8 mouse cellular contexts compared by ENCODE assay signal in genomic region chr11:106273311-106273684, GRCm38 (mm10). TPM values are rescaled to one million over a fixed set of nuclear protein-coding genes. Genes with fewer than 3 reads are reported as not detected.
A peak's percentile ranks its signal among the peaks of the same experiment; 100 is the strongest.
DNase-seq lines count a peak whose midpoint lies in the region; ATAC-seq and TF ChIP-seq lines count a peak whose summit lies in the region.

No protein-coding gene starts in this region.

- H3K4me3 ChIP-seq in heart, embryonic 16.5 days (ENCODE audit: low read length) = peak overlapping the region; percentile 98
- peak overlapping the region; percentile 66 for H3K4me3 ChIP-seq in bone marrow, adult 2 months (replicated peaks; ENCODE audit: control insufficient read depth, low read depth, low read length)
- peak overlapping the region; percentile 98 for H3K4me3 ChIP-seq in hindbrain, embryonic 13.5 days
- peak overlapping the region; percentile 96 for H3K4me3 ChIP-seq in midbrain, embryonic 11.5 days (ENCODE audit: low read depth, low read length)

- no peaks in the 10 kb centered on the region for H3K36me3 ChIP-seq in heart, embryonic 16.5 days (ENCODE audit: control insufficient read depth, insufficient read depth)
- H3K36me3 ChIP-seq in hindbrain, embryonic 13.5 days = no peaks in the 10 kb centered on the region
- no peaks in the 10 kb centered on the region for H3K36me3 ChIP-seq in midbrain, embryonic 11.5 days (ENCODE audit: control insufficient read depth, insufficient read depth, low read length)

- TF ChIP-seq POLR2A in bone marrow, adult 2 months (IDR thresholded peaks at IDR 0.05; ENCODE audit: borderline replicate concordance, control insufficient read depth, low read depth, low read length) = no peak

- peak overlapping the region; percentile 75 for H3K9ac ChIP-seq in heart, embryonic 16.5 days (ENCODE audit: low read length)
- H3K9ac ChIP-seq in hindbrain, embryonic 13.5 days = peak overlapping the region; percentile 97
- peak overlapping the region; percentile 97 for H3K9ac ChIP-seq in midbrain, embryonic 11.5 days (ENCODE audit: low read length)

- peak; percentile 6; the same call in 1 of the 2 replicates for ATAC-seq in heart, embryonic 16.5 days (replicated peaks; ENCODE audit: extremely low read depth, insufficient read depth, low FRiP score)
- peak; percentile 33 for ATAC-seq in hindbrain, embryonic 13.5 days (ENCODE audit: low FRiP score)
- peak; percentile 20; the same call in 1 of the 2 replicates for ATAC-seq in midbrain, embryonic 11.5 days (ENCODE audit: low FRiP score)

- WGBS in heart, embryonic 16.5 days = 14% methylated on average over 16 of the region's 16 CpGs
- 13% methylated on average over 16 of the region's 16 CpGs for WGBS in bone marrow, adult 2 months
- 17% methylated on average over 16 of the region's 16 CpGs for WGBS in hindbrain, embryonic 13.5 days
- 21% methylated on average over 16 of the region's 16 CpGs for WGBS in midbrain, embryonic 11.5 days

- DNase-seq in heart, adult 8-10 months (ENCODE audit: low spot score) = no peak
- no peak for DNase-seq in midbrain, embryonic 11.5 days (ENCODE audit: low spot score, missing footprints)
- no peak for DNase-seq in ovary, postnatal 10 days (ENCODE audit: low spot score)
- no peak for DNase-seq in gastrocnemius, adult 8-10 months (ENCODE audit: low spot score in 2 of 2)
- no peak for DNase-seq in thymus, adult 18-20 months

- peak overlapping the region; percentile 86 for H3K27ac ChIP-seq in heart, embryonic 16.5 days (ENCODE audit: low read length)
- H3K27ac ChIP-seq in bone marrow, adult 2 months (ENCODE audit: control insufficient read depth, insufficient read depth, low read depth, low read length, poor library complexity) = peak overlapping the region; percentile 62
- peak overlapping the region; percentile 93 for H3K27ac ChIP-seq in hindbrain, embryonic 13.5 days
- peak overlapping the region; percentile 57; the same call in 1 of the 2 replicates for H3K27ac ChIP-seq in midbrain, embryonic 11.5 days (ENCODE audit: low read depth, low read length)

- peaks cover 30% of the 10 kb centered on the region for H3K4me1 ChIP-seq in heart, embryonic 16.5 days (ENCODE audit: control insufficient read depth, insufficient read depth, low read length)
- H3K4me1 ChIP-seq in bone marrow, adult 2 months (ENCODE audit: control insufficient read depth, insufficient read depth, low read length) = peaks cover 12% of the 10 kb centered on the region
- peaks cover 52% of the 10 kb centered on the region for H3K4me1 ChIP-seq in hindbrain, embryonic 13.5 days (replicated peaks)
- H3K4me1 ChIP-seq in midbrain, embryonic 11.5 days (ENCODE audit: control insufficient read depth, insufficient read depth, low read length) = peaks cover 11% of the 10 kb centered on the region

- peak overlapping the region; percentile 85 for H3K4me2 ChIP-seq in heart, embryonic 16.5 days (ENCODE audit: low read depth, low read length)
- peak overlapping the region; percentile 83 for H3K4me2 ChIP-seq in hindbrain, embryonic 13.5 days
- H3K4me2 ChIP-seq in midbrain, embryonic 11.5 days = peak overlapping the region; percentile 85

- H3K9me3 ChIP-seq in heart, embryonic 16.5 days (replicated peaks; ENCODE audit: control insufficient read depth, low read length) = no peaks in the 10 kb centered on the region
- H3K9me3 ChIP-seq in hindbrain, embryonic 13.5 days = no peaks in the 10 kb centered on the region
- no peaks in the 10 kb centered on the region for H3K9me3 ChIP-seq in midbrain, embryonic 11.5 days (ENCODE audit: control insufficient read depth, low read length)

- H3K27me3 ChIP-seq in heart, embryonic 16.5 days (ENCODE audit: control insufficient read depth, insufficient read depth, low read length) = no peaks in the 10 kb centered on the region
- H3K27me3 ChIP-seq in hindbrain, embryonic 13.5 days = no peaks in the 10 kb centered on the region
- no peaks in the 10 kb centered on the region for H3K27me3 ChIP-seq in midbrain, embryonic 11.5 days (ENCODE audit: control insufficient read depth, insufficient read depth, low read length)

- no peak for TF ChIP-seq CTCF in bone marrow, adult 2 months (IDR thresholded peaks at IDR 0.05; ENCODE audit: control insufficient read depth, insufficient read depth, low read length)

RNA-seq across cellular contexts. Expression of gene Smarcd2, which starts 0.5 kb away (rescaled TPM):
- 27.0 and 27.1 TPM in 2 replicates for polyA plus RNA-seq in heart, embryonic 16.5 days (2015; fragmentation: Nextera tagmentation; extraction: Ambion mirVana)
- total RNA-seq in heart, adult 8-10 months (2022) = 10 to 100 TPM; 14.3 to 16.7 (median 15.5) TPM
- 52.2 and 76.9 TPM in 2 replicates for polyA plus RNA-seq in bone marrow, adult 2 months (2011; ENCODE audit: insufficient read depth, insufficient read length, low replicate concordance, missing spikeins)
- polyA plus RNA-seq in hindbrain, embryonic 13.5 days (2015; fragmentation: Nextera tagmentation; extraction: Ambion mirVana) = 14.3 and 16.0 TPM in 2 replicates
- 23.0 and 26.5 TPM in 2 replicates for polyA plus RNA-seq in midbrain, embryonic 11.5 days (2014; fragmentation: Nextera tagmentation; extraction: Ambion mirVana)
- total RNA-seq in gastrocnemius, adult 8-10 months (2022) = 10 to 100 TPM in 2 of 4 experiments, 1 to 10 TPM in 2; 8.3 to 11.5 (median 10.0) TPM

RNA-seq across cellular contexts. Expression of gene Tcam1, which starts 3.2 kb away (rescaled TPM):
- 0.05 and 0.07 TPM in 2 replicates for polyA plus RNA-seq in heart, embryonic 16.5 days (2015; fragmentation: Nextera tagmentation; extraction: Ambion mirVana)
- under 1 TPM in 1 of 4 experiments, not detected in 3; 0.08 TPM for total RNA-seq in heart, adult 8-10 months (2022)
- not detected in 2 replicates for polyA plus RNA-seq in bone marrow, adult 2 months (2011; ENCODE audit: insufficient read depth, insufficient read length, low replicate concordance, missing spikeins)
- polyA plus RNA-seq in hindbrain, embryonic 13.5 days (2015; fragmentation: Nextera tagmentation; extraction: Ambion mirVana) = 0.12 and 0.21 TPM in 2 replicates
- polyA plus RNA-seq in midbrain, embryonic 11.5 days (2014; fragmentation: Nextera tagmentation; extraction: Ambion mirVana) = 0.04 TPM in 2 replicates
- total RNA-seq in gastrocnemius, adult 8-10 months (2022) = under 1 TPM in 3 of 4 experiments, not detected in 1; 0.07 to 0.13 (median 0.12) TPM

RNA-seq across cellular contexts. Expression of gene Psmc5, which starts 17.3 kb away (rescaled TPM):
- polyA plus RNA-seq in heart, embryonic 16.5 days (2015; fragmentation: Nextera tagmentation; extraction: Ambion mirVana) = 217 and 221 TPM in 2 replicates
- 100 to 1,000 TPM in 3 of 4 experiments, 10 to 100 TPM in 1; 99.8 to 112 (median 103) TPM for total RNA-seq in heart, adult 8-10 months (2022)
- 74.3 and 96.0 TPM in 2 replicates for polyA plus RNA-seq in bone marrow, adult 2 months (2011; ENCODE audit: insufficient read depth, insufficient read length, low replicate concordance, missing spikeins)
- polyA plus RNA-seq in hindbrain, embryonic 13.5 days (2015; fragmentation: Nextera tagmentation; extraction: Ambion mirVana) = 339 and 341 TPM in 2 replicates
- 396 and 404 TPM in 2 replicates for polyA plus RNA-seq in midbrain, embryonic 11.5 days (2014; fragmentation: Nextera tagmentation; extraction: Ambion mirVana)
- total RNA-seq in gastrocnemius, adult 8-10 months (2022) = 100 to 1,000 TPM; 125 to 150 (median 137) TPM

RNA-seq across cellular contexts. Expression of gene Ftsj3, which starts 17.4 kb away (rescaled TPM):
- 34.0 and 38.7 TPM in 2 replicates for polyA plus RNA-seq in heart, embryonic 16.5 days (2015; fragmentation: Nextera tagmentation; extraction: Ambion mirVana)
- 10 to 100 TPM; 19.3 to 23.1 (median 21.2) TPM for total RNA-seq in heart, adult 8-10 months (2022)
- polyA plus RNA-seq in bone marrow, adult 2 months (2011; ENCODE audit: insufficient read depth, insufficient read length, low replicate concordance, missing spikeins) = 27.2 and 48.5 TPM in 2 replicates
- 37.4 and 38.3 TPM in 2 replicates for polyA plus RNA-seq in hindbrain, embryonic 13.5 days (2015; fragmentation: Nextera tagmentation; extraction: Ambion mirVana)
- polyA plus RNA-seq in midbrain, embryonic 11.5 days (2014; fragmentation: Nextera tagmentation; extraction: Ambion mirVana) = 67.3 and 71.4 TPM in 2 replicates
- total RNA-seq in gastrocnemius, adult 8-10 months (2022) = 10 to 100 TPM; 18.0 to 28.8 (median 21.3) TPM

RNA-seq across cellular contexts. Expression of gene Gh, which starts 28.4 kb away (rescaled TPM):
- not detected in 2 replicates for polyA plus RNA-seq in heart, embryonic 16.5 days (2015; fragmentation: Nextera tagmentation; extraction: Ambion mirVana)
- not detected for total RNA-seq in heart, adult 8-10 months (2022)
- not detected in 2 replicates for polyA plus RNA-seq in bone marrow, adult 2 months (2011; ENCODE audit: insufficient read depth, insufficient read length, low replicate concordance, missing spikeins)
- not detected in 2 replicates for polyA plus RNA-seq in hindbrain, embryonic 13.5 days (2015; fragmentation: Nextera tagmentation; extraction: Ambion mirVana)
- polyA plus RNA-seq in midbrain, embryonic 11.5 days (2014; fragmentation: Nextera tagmentation; extraction: Ambion mirVana) = not detected in 2 replicates
- total RNA-seq in gastrocnemius, adult 8-10 months (2022) = not detected
